Mouse (Mus musculus): ENCODE data around the gene Col4a6.

DNA sequence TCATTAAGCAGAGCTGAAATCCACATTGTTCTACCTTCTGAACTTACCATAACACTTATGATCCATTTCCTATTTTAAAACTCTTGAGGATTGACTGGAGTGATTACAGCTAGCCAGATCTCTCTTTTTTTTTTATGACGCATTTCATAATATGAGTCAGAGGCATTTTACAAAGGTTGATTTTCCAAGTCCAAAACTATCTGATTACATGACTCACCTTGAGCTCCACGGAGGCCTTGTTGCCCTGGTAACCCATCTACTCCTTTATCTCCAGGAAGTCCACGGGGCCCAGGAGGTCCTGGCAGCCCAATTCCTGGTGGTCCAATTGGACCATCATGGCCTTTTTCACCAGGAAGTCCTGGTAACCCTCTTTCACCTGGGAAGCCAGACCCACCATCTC is 274.9 kb downstream of the Col4a6 start:
- TF ChIP-seq POLR2A (IDR thresholded peaks at IDR 0.05; ENCODE audit: insufficient read depth, low read length) (no peak), CTCF (IDR thresholded peaks at IDR 0.05; ENCODE audit: low read depth, low read length) (no peak), EP300 (IDR thresholded peaks at IDR 0.05; ENCODE audit: insufficient read depth, low read depth, low read length) (no peak)
